Mouse (Mus musculus): ENCODE results near the gene Lpar3.
A peak's percentile ranks its signal among the peaks of the same experiment; 100 is the strongest.

The Lpar3 gene

GRCm38 (mm10) chr3:146309586-146309985 lies 88.8 kb downstream of the Lpar3 start:
- no peak for DNase-seq (ENCODE audit: low spot score in 2 of 2)

- peak in 1 of 2 experiments; percentile 22 for DNase-seq (ENCODE audit: low spot score in 2 of 2)
Measured at GRCm38 (mm10) chr3:146311121-146311538, 90.4 kb downstream of the Lpar3 start.

GRCm38 (mm10) chr3:146315414-146315813 lies 94.7 kb downstream of the Lpar3 start:
- peak in 1 of 2 experiments; percentile 22 for DNase-seq (ENCODE audit: low spot score in 2 of 2)

- DNase-seq (ENCODE audit: low spot score in 2 of 2): peak in 1 of 2 experiments; percentile 9
Measured at GRCm38 (mm10) chr3:146316293-146316692, 95.5 kb downstream of the Lpar3 start.

- peak in 1 of 2 experiments; percentile 14 for DNase-seq (ENCODE audit: low spot score in 2 of 2)
Measured at GRCm38 (mm10) chr3:146317366-146317765, 96.6 kb downstream of the Lpar3 start.

GRCm38 (mm10) chr3:146317911-146318310 lies 97.1 kb downstream of the Lpar3 start:
- peak; percentile 16 to 18 for DNase-seq (ENCODE audit: low spot score in 2 of 2)

- peak; percentile 29 to 30 for DNase-seq (ENCODE audit: low spot score in 2 of 2)
Measured at GRCm38 (mm10) chr3:146318520-146318938, 97.8 kb downstream of the Lpar3 start.

- DNase-seq (ENCODE audit: low spot score in 2 of 2): peak; percentile 31 to 35
Measured at GRCm38 (mm10) chr3:146318987-146319386, 98.2 kb downstream of the Lpar3 start.

GRCm38 (mm10) chr3:146319503-146319902 lies 98.7 kb downstream of the Lpar3 start:
- DNase-seq (ENCODE audit: low spot score in 2 of 2): peak in 1 of 2 experiments; percentile 5

GRCm38 (mm10) chr3:146324949-146325348 lies 104.2 kb downstream of the Lpar3 start:
- DNase-seq (ENCODE audit: low spot score in 2 of 2): peak in 1 of 2 experiments; percentile 42

GRCm38 (mm10) chr3:146326743-146327536 lies 106.2 kb downstream of the Lpar3 start:
- DNase-seq (ENCODE audit: low spot score in 2 of 2): no peak

GRCm38 (mm10) chr3:146327537-146328255 lies 106.9 kb downstream of the Lpar3 start:
- DNase-seq (ENCODE audit: low spot score in 2 of 2): peak; percentile 93

GRCm38 (mm10) chr3:146328749-146329148 lies 108.0 kb downstream of the Lpar3 start:
- DNase-seq (ENCODE audit: low spot score in 2 of 2): no peak

- no peak for DNase-seq (ENCODE audit: low spot score in 2 of 2)
Measured at GRCm38 (mm10) chr3:146331819-146332218, 111.1 kb downstream of the Lpar3 start.

GRCm38 (mm10) chr3:146333270-146333669 lies 112.5 kb downstream of the Lpar3 start:
- DNase-seq (ENCODE audit: low spot score in 2 of 2): no peak

GRCm38 (mm10) chr3:146334070-146334469 lies 113.3 kb downstream of the Lpar3 start:
- no peak for DNase-seq (ENCODE audit: low spot score in 2 of 2)

All from right cerebral cortex, postnatal 10 days (tissue).